Mouse (Mus musculus) forebrain, postnatal 0 days (tissue): ENCODE results near the gene Nlrx1. TPM values are rescaled to one million over a fixed set of nuclear protein-coding genes. Genes with fewer than 3 reads are reported as not detected.

Source experiments
- ATAC-seq: fragments of 200-750 bp; cut with Nextera tagmentation; 2 replicates; pipeline ENCODE4 v1.8.0; 2017; ENCODE audit warnings: mild to moderate bottlenecking, moderate library complexity
- DNase-seq: peaks from one replicate; pipeline ENCODE4 v3.0.0-alpha.2; 2015
- H3K27ac ChIP-seq: fragments of 300-500 bp; sonication (generic); 2 replicates; pipeline ENCODE4 v1.5.1; 2014; ENCODE audit warnings: low read depth, mild to moderate bottlenecking, antibody characterized with exemption, low read length, moderate library complexity, mixed read lengths
- H3K27me3 ChIP-seq: fragments of 300-500 bp; sonication (generic); 2 replicates; pipeline ENCODE4 v1.6.1; 2014; ENCODE audit warnings: mild to moderate bottlenecking, low read length, mixed read lengths; ENCODE audit not compliant: insufficient read depth
- H3K36me3 ChIP-seq: fragments of 300-500 bp; sonication (generic); 2 replicates; pipeline ENCODE4 v1.6.1; 2014; ENCODE audit warnings: mild to moderate bottlenecking, moderate library complexity; ENCODE audit not compliant: insufficient read depth
- H3K4me1 ChIP-seq: fragments of 300-500 bp; sonication (generic); 2 replicates; pipeline ENCODE4 v1.6.1; 2014; ENCODE audit warnings: antibody characterized with exemption; ENCODE audit not compliant: insufficient read depth
- H3K4me2 ChIP-seq: fragments of 300-500 bp; sonication (generic); 2 replicates; pipeline ENCODE4 v1.6.1; 2014; ENCODE audit warnings: low read depth, mild to moderate bottlenecking, moderate library complexity
- H3K4me3 ChIP-seq: fragments of 300-500 bp; sonication (generic); 2 replicates; pipeline ENCODE4 v1.5.1; 2014; ENCODE audit warnings: low read depth, low read length, mixed read lengths
- H3K9ac ChIP-seq: fragments of 300-500 bp; sonication (generic); 2 replicates; pipeline ENCODE4 v1.6.1; 2014; ENCODE audit warnings: mild to moderate bottlenecking
- H3K9me3 ChIP-seq: fragments of 300-500 bp; sonication (generic); 2 replicates; pipeline ENCODE4 v1.6.1; 2016; ENCODE audit warnings: low read length
- CTCF ChIP-seq: sonication (generic); IDR thresholded peaks from 2 replicates; pipeline ENCODE4 v1.5.1; 2016; ENCODE audit warnings: antibody characterized with exemption, control low read depth, low read depth
- WGBS: fragments of 180-500 bp; shearing (Covaris S2); extraction: QIAGEN DNeasy Blood & Tissue Kit; methylation state at CpG from one replicate; pipeline ENCODE4 v1.1.7; 2014; 5-methylcytosine and 5-hydroxymethylcytosine counted together
- polyA plus RNA-seq: library from polyadenylated mRNA; unstranded; fragments of >200 nt; fragmentation: Nextera tagmentation; extraction: Ambion mirVana; gene quantifications from 2 replicates; pipeline ENCODE4 v1.2.1, GENCODE M21; 2015
- total RNA-seq: library from RNA; depleted of rRNA; stranded (reverse); fragments of >200 nt; gene quantifications from 2 replicates; pipeline ENCODE4 v1.2.3, GENCODE M21; 2014; rRNA removed

The Nlrx1 gene
- total and polyA plus RNA-seq, 2 experiments from 2014 or later = 5.8 to 7.1 TPM

GRCm38 (mm10) chr9:44225993-44226392 is 42.4 kb downstream of the Nlrx1 start:
- Histone ChIP-seq H3K9ac (no peak overlapping the region), H3K4me1 (no peaks in the 10 kb centered on the region), H3K4me2 (no peak overlapping the region), H3K9me3 (no peaks in the 10 kb centered on the region), H3K36me3 (no peaks in the 10 kb centered on the region), H3K27me3 (no peaks in the 10 kb centered on the region), H3K4me3 (no peak overlapping the region), H3K27ac (no peak overlapping the region)
- ATAC-seq = no peak
- TF ChIP-seq CTCF = no peak
- 42% methylated on average over 6 of the region's 6 CpGs for WGBS
- no peak for DNase-seq

- 91% methylated on average over 14 of the region's 14 CpGs for WGBS
- DNase-seq = no peak
Observed at GRCm38 (mm10) chr9:44213538-44213937, 54.9 kb downstream of the Nlrx1 start.

GRCm38 (mm10) chr9:44212406-44212805 is 56.0 kb downstream of the Nlrx1 start:
- no peak for ATAC-seq
- DNase-seq = no peak
- H3K27me3 ChIP-seq = no peaks in the 10 kb centered on the region
- no peak overlapping the region for H3K4me2 ChIP-seq
- H3K9me3 ChIP-seq = no peaks in the 10 kb centered on the region
- no peaks in the 10 kb centered on the region for H3K4me1 ChIP-seq
- no peak overlapping the region for H3K9ac ChIP-seq
- WGBS = 89% methylated on average over 4 of the region's 4 CpGs
- no peak overlapping the region for H3K4me3 ChIP-seq
- no peaks in the 10 kb centered on the region for H3K36me3 ChIP-seq
- H3K27ac ChIP-seq = no peak overlapping the region
- TF ChIP-seq CTCF = no peak

More at GRCm38 (mm10) chr9:44213538-44213937, 54.9 kb downstream of the Nlrx1 start:
- no peak for ATAC-seq
- H3K4me1 ChIP-seq = no peaks in the 10 kb centered on the region
- H3K9me3 ChIP-seq = no peaks in the 10 kb centered on the region
- no peak overlapping the region for H3K9ac ChIP-seq
- no peak overlapping the region for H3K4me2 ChIP-seq
- no peak for TF ChIP-seq CTCF
- no peaks in the 10 kb centered on the region for H3K27me3 ChIP-seq
- H3K27ac ChIP-seq = no peak overlapping the region
- H3K4me3 ChIP-seq = no peak overlapping the region
- no peaks in the 10 kb centered on the region for H3K36me3 ChIP-seq

- no peak for ATAC-seq
- Histone ChIP-seq H3K9me3 (no peaks in the 10 kb centered on the region), H3K4me3 (no peak overlapping the region), H3K9ac (no peak overlapping the region), H3K4me2 (no peak overlapping the region), H3K4me1 (no peaks in the 10 kb centered on the region), H3K27me3 (no peaks in the 10 kb centered on the region), H3K27ac (no peak overlapping the region), H3K36me3 (no peaks in the 10 kb centered on the region)
- no peak for TF ChIP-seq CTCF
- WGBS = 93% methylated on average over 4 of the region's 4 CpGs
- DNase-seq = no peak
Observed at GRCm38 (mm10) chr9:44209416-44209815, 59.0 kb downstream of the Nlrx1 start.

- no peaks in the 10 kb centered on the region for H3K4me1 ChIP-seq
- H3K9ac ChIP-seq = no peak overlapping the region
- H3K4me3 ChIP-seq = no peak overlapping the region
- H3K4me2 ChIP-seq = no peak overlapping the region
- no peaks in the 10 kb centered on the region for H3K36me3 ChIP-seq
- DNase-seq (no peak), ATAC-seq (no peak)
- WGBS = 95% methylated on average over 2 of the region's 2 CpGs
- H3K27me3 ChIP-seq = no peaks in the 10 kb centered on the region
- TF ChIP-seq CTCF = no peak
- H3K9me3 ChIP-seq = no peaks in the 10 kb centered on the region
- H3K27ac ChIP-seq = no peak overlapping the region
Observed at GRCm38 (mm10) chr9:44207840-44208239, 60.6 kb downstream of the Nlrx1 start.

Other genes starting within 250 kb of the Nlrx1 start
- 31.6 and 37.6 TPM in 2 replicates for gene Thy1, start 225.2 kb downstream of the Nlrx1 start, total RNA-seq
- 18.4 and 23.2 TPM in 2 replicates for gene Thy1, start 225.2 kb downstream of the Nlrx1 start, polyA plus RNA-seq
- 10.5 and 16.6 TPM in 2 replicates for gene Usp2, start 201.6 kb downstream of the Nlrx1 start, total RNA-seq
- 14.9 and 20.2 TPM in 2 replicates for gene Usp2, start 201.6 kb downstream of the Nlrx1 start, polyA plus RNA-seq
- gene Mfrp, start 166.9 kb downstream of the Nlrx1 start, total RNA-seq = 0.67 and 1.2 TPM in 2 replicates
- 0.08 and 0.13 TPM in 2 replicates for gene Mfrp, start 166.9 kb downstream of the Nlrx1 start, polyA plus RNA-seq
- 17.3 and 18.4 TPM in 2 replicates for gene C1qtnf5, start 161.4 kb downstream of the Nlrx1 start, total RNA-seq
- 8.7 and 9.3 TPM in 2 replicates for gene C1qtnf5, start 161.4 kb downstream of the Nlrx1 start, polyA plus RNA-seq
- gene Gm49380, start 155.1 kb downstream of the Nlrx1 start, total RNA-seq = 0.81 TPM in 1 of 2 replicates, not detected in the other
- gene Gm49380, start 155.1 kb downstream of the Nlrx1 start, polyA plus RNA-seq = 0.11 TPM in 1 of 2 replicates, not detected in the other
- 11.0 and 16.0 TPM in 2 replicates for gene Rnf26, start 155.1 kb downstream of the Nlrx1 start, total RNA-seq
- 36.8 and 38.8 TPM in 2 replicates for gene Rnf26, start 155.1 kb downstream of the Nlrx1 start, polyA plus RNA-seq
- gene Mcam, start 134.1 kb downstream of the Nlrx1 start, total RNA-seq = 12.2 and 21.1 TPM in 2 replicates
- 5.0 and 6.0 TPM in 2 replicates for gene Mcam, start 134.1 kb downstream of the Nlrx1 start, polyA plus RNA-seq
- 16.0 and 24.4 TPM in 2 replicates for gene Cbl, start 34.5 kb downstream of the Nlrx1 start, total RNA-seq
- 6.8 and 14.4 TPM in 2 replicates for gene Cbl, start 34.5 kb downstream of the Nlrx1 start, polyA plus RNA-seq
- 3.5 and 7.8 TPM in 2 replicates for gene Ccdc153, start 27.9 kb downstream of the Nlrx1 start, total RNA-seq
- gene Ccdc153, start 27.9 kb downstream of the Nlrx1 start, polyA plus RNA-seq = 5.0 and 7.0 TPM in 2 replicates
- 0.33 and 1.0 TPM in 2 replicates for gene Pdzd3, start 17.1 kb downstream of the Nlrx1 start, total RNA-seq
- 0.43 and 1.0 TPM in 2 replicates for gene Pdzd3, start 17.1 kb downstream of the Nlrx1 start, polyA plus RNA-seq
- gene Abcg4, start 20.0 kb upstream of the Nlrx1 start, total RNA-seq = 30.6 and 45.2 TPM in 2 replicates
- gene Abcg4, start 20.0 kb upstream of the Nlrx1 start, polyA plus RNA-seq = 15.2 and 20.4 TPM in 2 replicates
- gene Hinfp, start 37.1 kb upstream of the Nlrx1 start, total RNA-seq = 24.4 and 29.5 TPM in 2 replicates
- gene Hinfp, start 37.1 kb upstream of the Nlrx1 start, polyA plus RNA-seq = 10.7 and 14.2 TPM in 2 replicates
- gene C2cd2l, start 51.7 kb upstream of the Nlrx1 start, total RNA-seq = 42.9 and 54.2 TPM in 2 replicates
- 26.2 and 33.2 TPM in 2 replicates for gene C2cd2l, start 51.7 kb upstream of the Nlrx1 start, polyA plus RNA-seq
- 17.7 and 18.3 TPM in 2 replicates for gene Dpagt1, start 57.4 kb upstream of the Nlrx1 start, total RNA-seq
- 30.1 and 30.6 TPM in 2 replicates for gene Dpagt1, start 57.4 kb upstream of the Nlrx1 start, polyA plus RNA-seq
- gene H2afx, start 66.1 kb upstream of the Nlrx1 start, total RNA-seq = 97.8 and 109 TPM in 2 replicates
- 143 and 149 TPM in 2 replicates for gene H2afx, start 66.1 kb upstream of the Nlrx1 start, polyA plus RNA-seq
- 38.1 and 38.6 TPM in 2 replicates for gene Hmbs, start 75.6 kb upstream of the Nlrx1 start, total RNA-seq
- 53.3 and 55.0 TPM in 2 replicates for gene Hmbs, start 75.6 kb upstream of the Nlrx1 start, polyA plus RNA-seq
- 37.6 and 39.1 TPM in 2 replicates for gene Vps11, start 93.1 kb upstream of the Nlrx1 start, total RNA-seq
- gene Vps11, start 93.1 kb upstream of the Nlrx1 start, polyA plus RNA-seq = 36.2 and 39.9 TPM in 2 replicates
- 51.8 and 59.0 TPM in 2 replicates for gene Hyou1, start 110.9 kb upstream of the Nlrx1 start, total RNA-seq
- gene Hyou1, start 110.9 kb upstream of the Nlrx1 start, polyA plus RNA-seq = 14.0 and 17.4 TPM in 2 replicates
- 51.6 and 69.5 TPM in 2 replicates for gene Slc37a4, start 128.3 kb upstream of the Nlrx1 start, total RNA-seq
- 32.3 and 39.4 TPM in 2 replicates for gene Slc37a4, start 128.3 kb upstream of the Nlrx1 start, polyA plus RNA-seq
- 704 and 1,244 TPM in 2 replicates for gene Rps25, start 138.5 kb upstream of the Nlrx1 start, total RNA-seq
- gene Rps25, start 138.5 kb upstream of the Nlrx1 start, polyA plus RNA-seq = 1,723 and 2,412 TPM in 2 replicates
- gene Trappc4, start 139.0 kb upstream of the Nlrx1 start, total RNA-seq = 195 and 237 TPM in 2 replicates
- gene Trappc4, start 139.0 kb upstream of the Nlrx1 start, polyA plus RNA-seq = 369 and 397 TPM in 2 replicates
- gene Ccdc84, start 150.0 kb upstream of the Nlrx1 start, total RNA-seq = 24.4 and 24.5 TPM in 2 replicates
- gene Ccdc84, start 150.0 kb upstream of the Nlrx1 start, polyA plus RNA-seq = 20.1 and 25.2 TPM in 2 replicates
- gene Foxr1, start 172.5 kb upstream of the Nlrx1 start, total RNA-seq = not detected in 2 replicates
- not detected in 2 replicates for gene Foxr1, start 172.5 kb upstream of the Nlrx1 start, polyA plus RNA-seq
- not detected in 2 replicates for gene Upk2, start 186.4 kb upstream of the Nlrx1 start, total RNA-seq
- gene Upk2, start 186.4 kb upstream of the Nlrx1 start, polyA plus RNA-seq = not detected in 2 replicates
- gene Bcl9l, start 214.2 kb upstream of the Nlrx1 start, total RNA-seq = 29.2 and 38.7 TPM in 2 replicates
- gene Bcl9l, start 214.2 kb upstream of the Nlrx1 start, polyA plus RNA-seq = 9.3 and 13.0 TPM in 2 replicates